Mouse (Mus musculus) heart, postnatal 4 days (tissue): ENCODE measurements at regions not wholly inside any gene's neighbourhood (a gene's known extent, or its start where the extent isn't known, plus 50 kb on each side); places are given as distances from the start of the nearest gene placed in this dataset.

Experiments
- DNase-seq: peaks from one replicate; pipeline ENCODE4 v3.0.0; 2021

DNA sequence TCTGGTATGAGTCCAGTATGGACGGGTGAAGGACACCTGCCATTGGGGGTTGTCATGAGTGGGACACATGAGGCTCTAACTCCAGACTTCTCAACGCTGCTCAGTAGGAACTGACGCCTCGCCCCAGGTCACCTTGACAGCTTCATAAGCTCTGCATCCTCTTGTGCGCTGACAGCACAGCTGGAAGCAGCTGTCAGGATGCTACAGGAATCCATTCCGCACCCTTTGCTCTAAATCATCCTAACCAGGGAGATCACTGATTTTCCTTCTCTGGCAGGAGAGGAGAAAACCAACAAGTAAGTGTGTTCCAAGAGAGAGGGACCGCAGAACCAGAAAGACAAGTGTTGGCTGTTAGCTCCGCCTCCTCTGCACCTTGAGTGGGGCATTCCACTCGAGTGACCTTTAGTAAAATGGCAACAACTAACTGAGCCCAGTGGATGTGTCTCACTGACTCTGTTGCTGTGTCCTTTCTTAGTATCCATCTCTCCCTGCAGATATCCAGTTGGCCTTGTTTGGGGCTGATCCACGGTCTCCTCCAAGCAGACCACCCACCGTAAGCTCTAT lies 449.8 kb downstream of the Wdr11 start:
- DNase-seq = no peak

DNA sequence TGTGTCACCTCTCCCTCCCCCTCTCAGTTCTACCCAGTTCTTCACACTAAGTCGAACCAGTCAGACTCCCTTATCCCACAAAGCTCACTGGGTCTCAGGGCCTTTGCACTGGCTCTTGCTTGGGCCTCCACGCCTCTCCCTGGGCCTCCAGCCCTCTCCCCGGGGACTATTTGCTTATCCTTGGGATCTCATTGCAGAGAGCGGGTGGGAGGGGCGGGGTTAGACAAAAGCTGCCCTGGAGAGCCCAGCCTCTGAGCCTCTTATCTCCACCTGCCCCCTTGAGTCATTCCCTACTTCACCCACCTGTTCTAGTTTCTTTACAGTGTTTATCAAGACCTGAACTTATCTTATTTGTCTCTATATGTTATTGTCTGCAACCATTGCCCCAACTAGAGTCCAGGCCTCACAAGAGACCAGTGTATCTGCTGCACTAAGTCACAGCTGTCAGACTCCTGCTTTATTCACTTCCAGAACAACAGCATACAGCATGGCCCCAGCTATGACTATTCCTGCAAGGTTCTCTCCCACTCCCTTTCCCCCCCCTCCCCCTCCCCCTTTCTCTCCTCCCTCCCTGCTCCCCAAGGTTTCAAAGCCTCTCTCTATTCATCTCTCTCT lies 450.7 kb downstream of the Wdr11 start:
- DNase-seq = no peak

DNA sequence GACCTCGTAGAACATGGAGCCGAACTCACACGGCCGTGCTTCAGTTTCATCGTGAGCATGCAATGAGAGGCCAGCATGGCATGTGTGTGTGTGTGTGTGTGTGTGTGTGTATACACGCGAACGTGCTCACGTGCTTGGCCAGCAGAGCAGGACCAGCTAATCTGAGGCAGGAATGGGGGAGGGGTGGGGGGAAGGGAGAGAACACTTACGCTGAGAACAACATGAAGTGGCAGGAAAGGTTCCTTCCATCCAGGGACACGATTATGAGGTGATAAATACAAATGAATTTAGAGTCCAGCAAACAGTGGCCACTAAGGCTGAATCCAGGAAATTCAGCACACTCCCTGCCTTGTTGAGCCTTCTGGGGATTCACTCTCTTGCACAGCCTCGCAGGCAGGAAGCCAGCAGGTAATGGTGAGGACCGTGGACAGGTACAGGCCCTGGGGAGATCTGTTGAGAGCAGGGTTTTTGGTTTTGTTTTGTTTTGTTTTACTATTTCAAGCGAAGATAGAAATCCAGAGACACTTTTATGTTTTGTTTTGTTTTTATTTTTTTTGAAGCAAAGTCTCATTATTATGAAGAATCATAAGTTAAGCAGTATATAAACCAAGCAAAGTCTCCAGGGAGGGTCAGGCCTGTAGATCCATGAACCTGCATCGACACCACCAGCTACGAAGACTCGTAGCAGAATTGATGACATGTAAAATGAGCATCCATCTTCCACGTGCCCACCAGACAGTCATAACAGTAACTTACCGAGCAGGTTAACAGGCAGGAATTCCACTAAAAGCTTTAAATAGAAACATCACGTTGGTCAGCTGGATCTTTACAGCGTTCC lies 452.0 kb downstream of the Wdr11 start:
- DNase-seq = peak; percentile 16

DNA sequence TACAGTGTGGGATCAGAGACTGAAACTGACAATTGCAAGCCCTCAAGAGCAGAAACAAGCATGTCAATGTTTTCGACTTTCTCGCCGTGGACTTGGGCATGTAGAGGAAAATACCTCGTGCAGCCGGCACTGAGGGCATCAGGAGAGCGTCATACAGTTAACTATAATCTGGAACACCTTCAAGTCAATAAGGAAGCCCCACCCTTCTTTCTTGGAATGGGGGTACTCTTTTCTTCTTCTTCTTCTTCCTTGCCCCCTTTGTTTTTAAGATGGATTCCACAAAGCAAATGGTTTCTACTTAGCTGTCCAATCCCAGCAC lies 452.5 kb downstream of the Wdr11 start:
- no peak for DNase-seq

DNA sequence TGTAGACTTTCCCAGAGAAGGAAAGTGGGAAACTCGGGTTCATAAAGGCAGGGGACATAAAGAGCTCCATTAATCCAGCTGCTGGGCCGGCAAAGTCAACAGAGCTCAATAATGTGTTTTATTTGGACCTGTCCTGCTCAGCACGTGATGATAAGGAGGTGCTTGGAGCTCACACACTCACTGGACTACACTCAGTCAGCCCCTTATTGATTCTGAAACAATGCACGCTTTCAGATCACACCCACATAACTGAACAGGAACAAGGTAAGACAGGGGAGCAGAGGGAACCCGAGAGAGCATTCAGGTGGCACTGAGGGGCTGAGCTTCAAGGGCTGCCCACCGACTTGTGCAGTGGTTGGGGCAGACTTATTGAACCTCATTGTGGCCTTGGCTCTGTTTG lies 452.9 kb downstream of the Wdr11 start:
- DNase-seq = no peak

DNA sequence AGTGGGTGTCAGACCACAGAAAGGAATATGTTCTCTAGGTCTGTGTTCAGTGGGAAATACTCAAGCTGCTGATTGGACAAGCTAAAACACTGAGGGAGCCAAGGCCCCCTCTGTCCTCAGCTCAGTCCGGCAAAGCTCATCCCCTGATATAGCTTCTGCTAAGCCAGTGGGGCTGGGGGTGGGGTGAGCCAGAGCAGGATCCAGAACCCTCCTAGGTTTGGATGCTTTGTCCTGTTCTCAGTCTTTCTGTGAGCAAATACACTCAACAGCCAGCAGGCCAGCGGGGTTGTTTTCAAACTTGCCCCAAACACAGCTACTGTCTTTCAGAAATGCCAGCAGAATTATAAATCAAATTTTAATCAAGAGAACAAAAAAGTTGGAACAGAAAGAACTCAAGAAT lies 454.4 kb downstream of the Wdr11 start:
- DNase-seq = no peak

DNA sequence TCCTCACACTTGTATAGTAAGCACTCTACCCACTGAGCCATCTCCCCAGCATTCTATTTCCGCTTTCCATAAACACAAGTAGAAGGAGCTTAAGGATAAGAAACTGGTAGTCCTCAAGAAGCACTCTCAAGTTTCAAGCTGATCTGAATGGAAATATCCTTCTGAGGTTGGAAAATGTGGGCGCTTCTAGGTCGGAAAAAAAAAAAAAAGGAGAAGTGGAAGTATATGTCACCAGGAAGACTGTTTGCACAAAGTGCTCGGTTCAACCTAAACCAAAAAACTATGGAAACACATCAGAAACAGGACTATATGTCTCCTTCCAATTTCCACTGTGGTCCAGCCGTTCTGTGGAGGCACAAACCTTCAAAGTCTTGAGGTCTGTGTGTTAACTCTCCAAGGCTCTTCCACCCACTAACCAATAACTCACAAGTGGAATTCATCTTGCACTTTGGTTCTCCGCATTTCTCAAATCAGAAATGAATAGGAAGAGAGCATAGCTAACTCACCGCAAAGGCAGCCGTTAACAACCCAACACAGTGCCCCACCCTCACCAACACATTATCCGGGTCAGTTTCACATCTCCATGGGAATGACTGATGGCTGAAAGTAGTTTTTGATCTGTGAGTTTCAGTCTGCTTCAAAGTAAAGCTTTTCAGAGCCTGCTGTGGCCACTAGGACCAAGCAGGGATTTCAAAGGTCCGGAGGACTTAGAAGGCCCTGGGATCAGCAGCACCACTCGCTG lies 455.8 kb downstream of the Wdr11 start:
- DNase-seq = no peak

DNA sequence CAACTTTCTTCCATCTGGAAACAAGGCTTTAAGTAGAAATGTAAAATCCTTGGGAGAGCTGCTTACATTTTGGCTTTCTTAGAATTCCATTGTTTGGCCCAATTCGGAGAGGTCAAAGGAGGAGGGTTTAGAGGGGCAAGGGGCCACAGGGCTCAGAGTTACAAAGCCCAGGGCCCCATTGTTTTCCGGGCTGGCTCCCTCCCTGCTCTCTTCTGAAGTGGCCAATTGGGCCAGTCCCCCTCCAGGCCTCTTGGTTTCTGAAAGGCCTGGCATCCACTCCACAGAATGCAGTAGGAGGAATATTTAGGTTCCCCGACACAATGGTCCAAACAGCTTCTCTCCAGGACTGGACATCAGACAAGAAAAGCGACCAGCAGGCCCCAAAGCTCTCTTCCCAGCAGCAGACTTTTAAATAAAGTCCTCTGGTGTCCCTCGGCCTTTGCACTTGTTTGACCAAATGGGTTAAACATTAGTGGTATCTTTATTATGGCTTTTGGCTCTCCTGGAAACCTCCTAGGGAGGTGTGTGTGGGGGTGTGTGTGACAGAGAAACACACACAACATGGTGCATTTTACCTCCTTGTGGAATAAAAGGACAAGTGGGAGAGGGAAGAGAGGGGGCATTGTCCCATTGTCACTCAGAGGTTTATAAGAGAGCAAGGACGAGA lies 456.6 kb downstream of the Wdr11 start:
- no peak for DNase-seq

DNA sequence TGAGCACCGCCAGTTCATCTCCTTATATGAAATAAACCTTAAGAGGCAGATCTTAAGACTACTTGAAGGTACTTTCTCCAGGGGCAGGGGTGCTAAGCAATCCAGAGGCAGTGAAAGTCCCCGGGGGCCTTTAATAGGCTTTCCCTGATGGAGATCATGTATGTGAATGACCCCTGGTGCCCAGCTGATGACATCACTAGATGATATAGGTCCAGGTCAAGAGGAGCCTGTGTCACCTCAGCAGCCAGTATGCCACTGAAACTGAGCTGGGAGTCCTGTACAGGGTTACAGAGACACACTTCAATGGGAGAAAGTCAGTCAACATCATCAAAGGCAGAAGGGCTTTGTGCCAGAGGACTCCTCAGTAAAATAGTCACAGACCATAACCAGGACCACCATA lies 457.8 kb downstream of the Wdr11 start:
- DNase-seq = no peak

DNA sequence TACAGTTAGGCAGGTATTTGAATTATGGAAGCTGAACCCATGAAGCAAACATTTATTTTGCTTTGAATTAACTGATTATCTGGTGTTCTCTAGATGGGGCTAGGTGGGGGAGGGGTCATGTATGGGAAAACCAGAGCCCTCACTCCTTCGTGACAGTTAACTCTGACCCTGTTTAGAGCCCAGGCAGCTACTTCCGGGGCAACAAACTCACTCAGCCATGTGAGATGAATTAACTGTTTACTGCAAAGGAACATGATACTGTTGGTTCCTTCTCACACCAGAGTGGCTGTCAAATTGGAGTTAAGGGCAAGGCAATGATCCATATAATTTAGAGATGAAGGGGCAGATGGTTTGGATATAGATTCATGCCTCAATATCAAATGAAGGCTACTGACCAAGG lies 458.5 kb downstream of the Wdr11 start:
- DNase-seq = no peak

DNA sequence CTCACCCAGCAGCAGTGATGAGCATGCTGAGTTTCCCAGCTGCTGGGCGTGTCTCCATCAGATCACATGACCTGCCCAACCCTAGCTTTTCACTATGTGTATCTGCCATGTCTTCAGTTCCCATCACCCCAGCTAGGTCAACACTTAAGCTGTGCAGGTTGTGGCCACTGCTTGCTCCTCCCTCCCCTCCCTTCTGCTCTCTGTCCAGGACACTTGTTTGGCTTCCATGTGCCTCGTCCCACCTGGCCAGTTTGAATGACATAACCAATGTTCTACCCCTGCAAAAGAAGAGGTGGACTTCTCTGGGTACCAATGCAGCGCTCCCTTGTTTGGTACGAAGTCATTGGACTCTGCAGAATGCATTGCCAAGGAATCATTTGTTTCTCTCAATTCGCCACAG lies 460.7 kb downstream of the Wdr11 start:
- DNase-seq = no peak

DNA sequence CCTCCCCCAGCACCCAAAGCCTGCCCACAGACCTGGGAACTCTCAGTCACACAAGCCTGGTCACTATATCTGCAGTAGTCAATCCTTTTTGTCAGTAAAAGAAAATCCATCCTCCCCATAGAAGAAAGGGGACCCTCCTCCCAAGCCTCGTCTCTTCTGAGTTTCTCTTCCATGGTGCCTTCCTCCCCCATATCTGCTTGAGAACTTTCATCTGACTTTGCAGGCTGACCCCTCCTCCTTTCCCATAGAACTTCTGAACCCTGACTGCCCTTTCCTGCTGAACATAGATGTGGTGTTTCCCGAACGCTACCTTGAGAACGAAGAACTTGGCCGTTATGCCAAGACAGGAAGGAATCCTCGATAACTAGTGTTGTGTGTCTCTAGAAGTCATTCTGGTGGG lies 462.5 kb downstream of the Ate1 start:
- no peak for DNase-seq

DNA sequence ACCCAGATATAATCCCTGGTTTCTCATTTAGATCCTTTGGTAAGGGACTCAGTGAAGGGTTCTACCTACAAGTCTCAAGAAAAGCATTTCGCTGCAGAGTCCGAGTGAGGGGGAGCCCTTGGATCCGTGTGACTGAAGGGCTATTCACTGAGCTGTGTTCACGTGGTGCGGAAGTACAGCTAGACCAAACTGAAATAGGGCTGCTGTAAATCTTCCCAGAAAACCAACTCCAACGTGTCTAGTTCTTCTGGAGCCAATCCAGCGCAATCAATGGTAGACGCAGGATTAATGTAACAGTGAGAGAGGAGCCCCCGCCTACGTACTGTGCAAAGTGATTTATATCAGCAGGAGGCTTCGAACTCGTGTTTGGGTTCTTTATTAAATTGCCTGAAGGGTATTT lies 461.9 kb downstream of the Ate1 start:
- no peak for DNase-seq

DNA sequence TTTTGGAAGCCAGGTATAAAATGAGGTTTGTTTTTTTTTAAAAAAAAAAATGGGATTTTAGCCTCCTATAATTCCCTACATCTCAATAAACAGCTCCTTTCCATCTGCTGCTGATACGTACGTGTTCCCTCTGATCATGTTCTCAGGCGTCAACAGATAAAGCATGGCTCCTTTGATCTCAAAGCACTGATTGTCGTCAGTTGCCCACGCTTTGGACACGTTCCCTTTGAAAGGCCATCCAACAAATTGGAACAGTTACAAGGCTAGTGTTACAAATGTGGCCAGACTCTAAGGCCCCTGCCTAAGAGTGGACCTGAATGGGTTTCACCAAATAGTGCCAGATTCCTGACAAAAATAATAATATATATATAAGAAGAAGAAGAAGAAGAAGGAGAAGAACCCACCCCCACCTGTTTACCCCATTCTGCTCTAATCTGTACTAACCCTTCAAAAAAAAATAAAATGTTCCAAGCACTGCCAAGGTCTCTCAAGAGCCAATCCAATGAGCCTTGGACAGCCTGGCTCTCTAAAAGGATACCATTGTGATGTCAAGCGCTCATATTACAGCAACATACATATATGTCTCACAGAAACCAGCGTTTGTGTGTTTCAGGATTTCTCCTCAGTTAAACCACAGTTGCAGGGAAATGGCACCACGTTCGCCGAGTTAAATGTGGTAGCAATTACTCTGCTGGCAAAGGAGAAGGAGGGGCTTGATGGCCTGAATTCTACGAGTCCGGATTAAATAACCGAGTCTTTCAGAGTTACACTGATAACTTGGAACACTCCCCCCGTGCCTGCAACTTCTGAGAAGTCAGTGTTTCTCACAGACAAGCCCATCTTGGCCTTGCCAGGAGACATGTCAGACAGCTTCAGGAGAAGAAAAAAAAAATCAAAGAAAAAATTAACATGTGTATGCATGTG lies 460.2 kb downstream of the Ate1 start:
- DNase-seq = no peak

DNA sequence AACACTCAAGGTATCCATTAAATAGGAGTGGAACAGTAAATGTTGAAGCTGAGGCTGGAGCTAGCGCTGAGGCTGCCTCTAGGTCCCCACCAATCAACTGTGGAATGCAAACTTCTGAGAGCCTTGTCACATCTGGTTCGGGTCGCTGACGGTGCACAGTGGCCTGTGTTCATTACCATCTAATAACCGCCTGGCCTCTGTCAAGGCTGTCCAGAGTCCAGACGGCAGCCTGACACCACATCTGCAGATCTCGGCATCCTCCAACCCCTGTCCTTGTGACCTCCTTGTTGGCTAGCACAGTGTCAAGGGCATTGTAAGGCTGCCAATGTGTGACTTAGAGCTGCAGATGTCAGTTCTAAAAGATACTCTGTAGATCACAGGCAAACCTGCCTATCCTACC lies 455.7 kb downstream of the Ate1 start:
- no peak for DNase-seq

DNA sequence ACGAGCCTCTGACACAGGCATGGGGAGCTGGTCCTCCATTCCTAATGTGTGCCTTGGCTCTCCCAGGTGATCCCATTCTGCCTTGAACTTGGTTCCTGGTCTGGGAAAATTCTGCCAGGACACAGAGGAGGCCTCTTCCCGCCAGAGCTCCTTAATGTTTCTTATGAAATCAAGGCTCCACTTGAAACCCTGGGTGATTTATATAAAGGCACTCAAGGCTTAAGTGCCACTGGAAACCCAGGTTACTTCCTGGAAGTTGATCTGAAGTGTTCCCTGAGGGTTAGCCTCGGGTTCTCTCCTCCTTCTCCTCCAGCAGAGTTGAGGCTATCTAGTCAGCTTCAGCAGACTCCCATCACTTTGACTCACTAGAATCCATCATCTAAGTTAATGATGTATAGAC lies 451.9 kb downstream of the Ate1 start:
- no peak for DNase-seq

DNA sequence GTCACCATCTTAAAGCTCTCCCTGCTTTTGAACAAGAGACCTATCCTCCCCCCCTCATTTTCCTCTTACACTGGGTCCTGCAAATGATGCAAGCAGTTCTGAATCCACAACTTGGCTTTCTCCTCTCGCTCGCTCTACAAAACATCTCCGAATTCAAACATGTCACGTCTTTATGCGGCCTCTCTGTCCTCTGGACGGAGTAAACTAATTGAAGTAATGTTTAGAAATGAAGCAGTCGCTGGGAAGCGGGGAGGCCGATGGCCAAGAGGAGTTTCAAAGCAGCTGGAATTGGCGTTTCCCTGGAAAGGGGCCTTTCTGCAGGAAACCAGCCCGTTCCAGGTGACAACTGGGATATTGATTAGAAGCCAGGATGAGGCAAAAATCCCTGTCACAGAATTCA lies 446.8 kb downstream of the Ate1 start:
- DNase-seq = no peak

DNA sequence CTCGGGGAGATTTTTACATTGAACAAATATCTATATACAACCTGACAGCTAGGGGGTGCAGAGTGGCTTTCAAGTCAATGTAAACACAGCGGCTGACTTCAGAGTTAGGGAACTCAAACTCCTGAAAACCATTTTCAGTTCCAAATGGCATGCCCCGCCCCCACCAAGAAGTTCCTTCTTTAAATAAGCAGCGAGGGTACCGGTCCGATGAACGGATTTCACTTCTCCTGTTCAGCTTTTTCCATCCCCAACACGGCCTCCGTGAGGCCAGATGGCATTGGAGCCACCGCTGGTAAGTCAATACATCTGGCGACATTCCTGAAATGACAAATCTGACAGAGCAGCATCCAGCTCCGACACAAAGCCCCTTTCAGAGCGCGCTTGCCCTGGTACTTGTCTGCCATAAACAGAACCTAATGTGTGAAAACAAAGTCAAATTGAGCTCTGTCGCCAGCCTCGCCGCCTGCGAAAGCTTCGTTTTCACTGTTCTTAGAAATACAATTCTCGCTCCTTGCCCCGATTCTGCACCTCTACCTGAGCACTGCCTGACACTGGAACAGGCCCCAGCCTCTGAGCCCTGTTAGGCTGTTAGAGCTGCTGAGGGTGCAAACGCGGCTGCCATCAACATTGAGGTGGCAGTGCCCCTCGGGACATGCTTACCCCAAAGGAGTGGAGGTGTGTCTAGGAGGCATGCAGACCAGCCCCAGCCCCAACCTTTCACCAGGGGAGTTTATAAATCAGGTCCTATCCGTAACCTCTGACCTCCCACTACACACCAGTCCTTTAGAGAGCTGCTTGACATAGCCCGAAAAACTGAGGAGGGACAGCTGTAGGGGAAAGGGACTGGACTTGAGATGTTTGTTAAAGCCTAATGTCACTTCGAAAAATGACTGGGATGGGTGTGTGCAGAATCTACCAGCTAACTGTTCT lies 446.0 kb downstream of the Ate1 start:
- DNase-seq = peak; percentile 21

DNA sequence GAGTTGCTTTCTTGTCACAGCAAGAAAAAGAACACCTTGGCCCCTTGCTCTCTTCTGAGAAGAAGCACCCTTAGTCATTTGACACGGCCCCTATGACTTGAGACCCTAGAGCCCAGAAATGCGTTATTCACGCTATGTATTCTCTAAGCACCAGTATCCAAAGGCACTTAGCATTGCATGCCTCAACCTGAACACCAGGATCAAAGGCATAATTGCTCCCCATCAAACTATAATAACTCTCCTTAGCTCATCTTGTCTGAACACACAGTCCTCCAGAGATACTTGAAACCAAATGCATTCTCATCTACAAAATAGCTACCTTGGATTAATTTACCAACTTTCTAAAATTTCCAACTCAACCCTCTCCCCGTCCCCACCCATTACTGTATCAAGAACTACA lies 437.5 kb downstream of the Ate1 start:
- no peak for DNase-seq

DNA sequence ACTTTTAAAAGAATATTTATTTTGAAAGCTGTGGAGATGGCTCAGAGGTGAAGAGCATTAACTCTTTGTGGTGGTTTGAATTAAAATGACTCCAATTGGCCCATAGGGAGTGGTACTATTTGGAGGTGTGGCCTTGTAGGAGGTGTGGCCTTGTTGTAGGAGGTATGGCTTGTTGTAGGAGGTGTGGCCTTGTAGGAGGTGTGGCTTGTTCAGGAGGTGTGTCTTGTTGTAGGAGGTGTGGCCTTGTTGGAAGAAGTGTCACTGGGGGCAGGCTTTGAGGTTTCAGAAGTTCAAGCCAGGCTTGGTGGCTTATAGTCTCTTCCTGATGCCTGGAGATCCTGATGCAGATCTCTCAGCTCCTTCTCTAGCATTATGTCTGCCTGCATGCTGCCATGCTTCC lies 434.5 kb downstream of the Ate1 start:
- DNase-seq = no peak
